Mouse (Mus musculus): ENCODE results near the gene Serpinb1a.

Serpinb1a gene

DNA sequence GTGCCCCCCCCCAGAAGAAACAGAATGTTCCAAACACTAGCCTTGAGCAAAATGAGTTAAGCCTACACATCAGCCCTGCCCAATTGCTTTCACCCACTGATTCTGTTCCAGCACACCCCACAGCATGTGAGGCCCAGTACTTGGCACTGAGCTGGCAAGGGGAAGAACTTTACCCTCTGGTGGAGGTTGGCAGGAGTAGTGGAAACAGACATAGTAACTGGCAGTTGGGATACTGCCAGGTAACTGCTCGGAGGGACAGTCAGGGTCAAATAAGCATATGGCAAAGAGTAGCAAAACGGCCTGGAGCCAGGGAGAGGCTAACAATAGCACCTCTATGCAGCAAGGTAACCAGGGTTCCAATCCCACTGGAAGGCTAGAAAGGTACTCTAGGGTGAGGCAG is 56.4 kb downstream of the Serpinb1a start:
- no peak for DNase-seq
